Mouse (Mus musculus) brain, embryonic 14.5 days (tissue): ENCODE measurements around the gene AY358078. TPM values are rescaled to one million over a fixed set of nuclear protein-coding genes. Genes with fewer than 3 reads are reported as not detected.

Source experiments
- DNase-seq: peaks from one replicate; pipeline ENCODE4 v3.0.0-alpha.2; 2011; ENCODE audit warnings: low read depth
- CTCF ChIP-seq: fragments of 200-500 bp; IDR thresholded peaks from 2 replicates; pipeline ENCODE4 v1.5.1; 2012; ENCODE audit warnings: inconsistent platforms, mild to moderate bottlenecking, moderate library complexity, borderline replicate concordance; ENCODE audit not compliant: insufficient read depth, insufficient read length; ENCODE audit errors: extremely low read depth
- POLR2A ChIP-seq: fragments of 200-500 bp; IDR thresholded peaks from 2 replicates; pipeline ENCODE4 v1.6.1; 2012; ENCODE audit warnings: mild to moderate bottlenecking, inconsistent platforms, borderline replicate concordance; ENCODE audit not compliant: poor library complexity, insufficient read depth, insufficient read length, severe bottlenecking; ENCODE audit errors: extremely low read depth
- polyA plus RNA-seq: library from polyadenylated mRNA; depleted of rRNA; stranded (reverse); fragments of >200 nt; gene quantifications from 2 replicates; pipeline ENCODE4 v1.2.3, GENCODE M21; 2012; rRNA removed

Gene AY358078
- not detected in 2 replicates for polyA plus RNA-seq

DNA sequence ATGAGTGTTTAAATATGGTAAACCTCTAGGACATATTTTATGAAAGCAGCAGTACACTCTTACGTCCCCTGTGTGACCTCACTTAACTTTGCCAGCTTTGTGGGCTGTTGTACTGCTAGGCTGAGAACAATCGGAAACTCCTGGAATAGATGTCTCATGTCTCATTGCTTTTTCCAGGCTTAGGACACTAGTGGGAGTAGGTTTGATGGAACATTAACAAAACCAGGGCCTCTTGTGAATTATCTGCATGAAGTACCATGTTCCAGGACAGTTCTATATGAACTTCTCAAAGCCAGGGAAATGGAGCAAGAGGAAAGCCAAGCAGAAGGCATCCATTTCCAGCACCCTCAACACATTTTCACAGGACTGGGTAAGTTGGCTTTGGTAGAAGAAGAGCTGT, at the start of gene AY358078:
Gene AY358078 (plus strand): TSS at position 301 of the 400 bp plus-strand sequence.
- TF ChIP-seq CTCF (no peak), POLR2A (no peak)
- DNase-seq, result no peak

GRCm38 (mm10) chr14:51755944-51756343, 43.9 kb upstream of the AY358078 start:
- no peak for DNase-seq
- TF ChIP-seq CTCF (no peak), POLR2A (no peak)

GRCm38 (mm10) chr14:51771378-51771777, 28.5 kb upstream of the AY358078 start:
- peak; percentile 14 for DNase-seq

DNA sequence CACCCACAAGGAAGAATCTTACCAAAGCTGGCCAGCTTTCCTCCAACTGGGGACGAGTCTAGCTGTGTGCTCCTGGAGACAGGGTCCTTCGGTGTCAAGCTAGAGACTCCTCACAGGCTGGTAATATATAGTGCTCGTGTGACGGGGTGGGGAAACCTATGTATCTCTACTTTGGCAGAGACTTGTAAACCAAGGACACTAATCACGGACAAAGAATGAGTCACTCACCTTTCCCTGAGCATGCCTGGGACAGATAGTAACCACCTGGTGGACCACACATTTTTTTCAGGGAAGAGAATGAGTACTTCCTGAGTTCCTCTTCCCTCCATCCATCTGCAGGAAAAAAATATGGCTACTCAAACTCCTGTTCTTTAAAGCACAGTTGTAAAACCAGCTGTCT, 26.4 kb upstream of the AY358078 start, which contains the start of gene Ang4:
Gene Ang4 (minus strand): TSS at position 101 of the 400 bp plus-strand sequence.
- no peak for DNase-seq
- TF ChIP-seq POLR2A, result no peak

More at GRCm38 (mm10) chr14:51771378-51771777, 28.5 kb upstream of the AY358078 start:
- TF ChIP-seq CTCF, result peak; percentile 48; the same call in 1 of the 2 replicates

DNA sequence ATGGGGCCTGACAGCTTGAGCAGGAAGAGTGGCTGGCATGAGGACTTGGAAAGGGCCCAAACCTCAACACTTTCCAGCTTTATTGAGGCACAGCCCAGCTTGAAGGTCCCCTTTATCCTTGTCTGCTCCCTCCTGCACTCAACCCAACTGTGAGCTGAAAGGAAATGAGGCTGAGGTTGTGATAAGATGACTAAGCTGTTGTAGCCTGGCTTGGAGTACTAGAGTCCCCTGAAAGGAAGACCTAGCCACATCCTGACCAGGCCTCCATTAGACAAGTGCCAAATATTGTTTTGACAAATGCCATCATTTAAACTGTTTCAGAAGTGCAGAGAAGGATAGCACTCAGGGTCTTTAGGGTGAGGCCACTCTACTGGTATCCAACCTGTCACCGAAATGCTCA, 22.1 kb upstream of the AY358078 start:
- TF ChIP-seq CTCF (no peak), POLR2A (no peak)
- DNase-seq, result no peak

- no peak for DNase-seq
- TF ChIP-seq POLR2A (no peak), CTCF (no peak)
Observed at GRCm38 (mm10) chr14:51778865-51779481, 20.9 kb upstream of the AY358078 start.

- DNase-seq, result peak; percentile 0
- TF ChIP-seq POLR2A (no peak), CTCF (no peak)
Observed at GRCm38 (mm10) chr14:51786335-51786734, 13.5 kb upstream of the AY358078 start.

- DNase-seq, result peak; percentile 45
- TF ChIP-seq CTCF, result no peak
- no peak for TF ChIP-seq POLR2A
Observed at GRCm38 (mm10) chr14:51787061-51787460, 12.8 kb upstream of the AY358078 start.

DNA sequence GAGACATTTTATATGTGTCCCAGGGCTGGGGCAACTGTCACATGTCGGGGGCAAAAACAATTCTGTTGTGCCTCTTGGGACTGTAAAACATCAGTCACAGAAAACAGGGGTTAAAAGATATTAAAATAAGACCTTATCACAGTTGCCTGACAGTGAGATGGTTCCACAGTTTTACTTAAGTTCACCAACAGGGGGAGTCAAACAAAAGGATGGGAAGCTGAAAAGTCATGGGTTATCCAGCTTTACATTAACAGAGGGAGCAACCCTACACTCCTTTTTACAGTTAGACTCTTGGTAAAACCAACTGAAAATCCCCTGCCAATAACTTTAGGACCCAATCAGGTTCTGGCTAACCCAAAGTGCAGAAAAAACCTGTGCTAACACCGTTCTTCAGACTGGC, 10.7 kb upstream of the AY358078 start:
- TF ChIP-seq CTCF (no peak), POLR2A (no peak)
- DNase-seq, result no peak

DNA sequence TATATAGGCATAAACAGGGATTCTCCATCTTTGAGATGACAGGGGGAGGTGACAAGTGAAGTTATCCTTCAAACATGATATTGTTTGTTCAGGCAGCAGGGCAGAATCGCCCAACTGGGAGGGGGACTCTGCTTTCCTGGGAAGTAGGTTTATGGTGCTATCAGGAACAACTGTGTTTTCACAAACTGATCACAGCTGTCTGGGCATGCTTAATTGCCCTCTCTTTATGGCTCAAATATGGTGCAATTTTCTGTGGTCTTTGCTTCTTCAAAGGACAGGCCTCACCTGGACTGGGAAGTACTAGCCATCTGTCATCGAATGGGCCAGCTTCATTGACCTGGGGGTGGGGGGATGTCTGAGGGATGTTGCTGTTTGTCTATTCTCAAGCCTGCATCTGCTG, 5.7 kb upstream of the AY358078 start:
- no peak for DNase-seq
- TF ChIP-seq CTCF (no peak), POLR2A (no peak)

GRCm38 (mm10) chr14:51826625-51827024, 26.8 kb downstream of the AY358078 start:
- DNase-seq, result no peak
- TF ChIP-seq CTCF, result no peak
- no peak for TF ChIP-seq POLR2A

DNA sequence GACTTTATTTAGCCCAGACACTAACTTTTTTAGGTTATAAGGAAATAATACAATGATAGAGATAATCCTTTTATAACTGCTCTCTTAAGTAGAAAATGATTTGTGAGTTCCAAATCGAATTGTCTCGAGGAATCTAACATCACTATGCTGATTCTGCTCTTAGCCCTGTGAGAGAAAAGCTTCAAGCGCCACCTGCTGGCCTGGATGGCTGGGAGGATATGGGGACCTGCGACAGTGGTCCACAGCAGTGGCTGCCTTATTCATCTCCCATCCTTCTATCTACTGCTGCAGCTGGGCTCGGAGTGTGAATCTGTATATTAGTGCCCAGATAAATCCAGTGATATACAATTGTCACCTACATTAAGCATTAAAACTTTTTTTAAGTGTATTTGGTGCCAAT, 28.0 kb downstream of the AY358078 start:
- peak; percentile 25 for DNase-seq
- TF ChIP-seq CTCF, result peak; percentile 47; the same call in 1 of the 2 replicates

GRCm38 (mm10) chr14:51829188-51829587, 29.3 kb downstream of the AY358078 start:
- TF ChIP-seq CTCF (no peak), POLR2A (no peak)
- DNase-seq, result no peak

DNA sequence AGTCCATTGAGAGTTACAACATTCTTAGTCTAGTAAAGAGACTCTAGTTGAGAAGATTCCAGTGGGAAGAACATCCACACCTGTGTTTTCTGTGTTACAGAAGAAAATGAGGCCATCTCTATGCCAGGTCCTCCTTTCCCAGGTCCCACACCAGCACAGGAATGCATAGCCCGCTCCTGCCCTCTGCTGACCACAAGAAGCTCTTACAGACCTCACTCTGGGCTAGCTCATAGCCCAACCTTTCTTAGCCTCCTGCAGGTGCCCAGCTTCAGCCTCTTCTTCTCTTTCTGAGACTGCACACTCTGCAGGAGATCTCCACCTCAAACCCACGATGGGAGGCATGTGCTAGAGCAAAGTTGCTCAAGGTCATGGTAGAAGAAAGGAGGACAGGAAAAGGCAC, 38.6 kb downstream of the AY358078 start:
- peak; percentile 15; the same call in 1 of the 2 replicates for TF ChIP-seq CTCF
- peak; percentile 7 for DNase-seq

- DNase-seq, result peak; percentile 68
Observed at GRCm38 (mm10) chr14:51842250-51842649, 42.4 kb downstream of the AY358078 start.

DNA sequence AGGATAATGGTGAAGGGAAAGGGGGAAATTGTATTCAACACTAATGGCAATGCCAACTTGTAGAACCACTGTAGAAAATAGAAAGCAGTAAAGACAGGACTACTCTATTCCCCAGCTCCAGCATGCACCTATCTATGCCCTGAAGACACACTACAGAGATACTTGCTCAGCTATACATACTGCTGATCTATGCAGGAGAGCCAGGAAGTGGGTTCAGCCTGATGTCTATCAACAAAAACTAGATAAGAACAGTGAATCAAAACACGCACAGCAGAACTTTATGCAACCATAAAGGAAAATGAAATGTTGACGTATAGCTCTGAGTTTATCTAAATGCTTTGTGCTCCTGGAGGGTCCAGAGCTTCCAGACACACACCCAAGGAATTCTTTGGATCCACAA, 42.9 kb downstream of the AY358078 start:
- DNase-seq, result no peak
- no peak for TF ChIP-seq CTCF
- no peak for TF ChIP-seq POLR2A

More at GRCm38 (mm10) chr14:51842250-51842649, 42.4 kb downstream of the AY358078 start:
- TF ChIP-seq POLR2A, result no peak
- no peak for TF ChIP-seq CTCF
